Mouse (Mus musculus): ENCODE measurements around the gene Adgrg5.

- no peak for TF ChIP-seq GATA1 (IDR thresholded peaks at IDR 0.05; ENCODE audit: low read length)
- TF ChIP-seq TAL1 (IDR thresholded peaks at IDR 0.05; ENCODE audit: low read length): no peak
These were observed 19.8 kb upstream of the Adgrg5 start for GRCm38 (mm10) chr8:94903709-94904108.
